Mouse (Mus musculus) stomach, embryonic 14.5 days (tissue): Measurements from ENCODE around the gene Cox6b1. TPM values are rescaled to one million over a fixed set of nuclear protein-coding genes. Genes with fewer than 3 reads are reported as not detected.

ENCODE experiments used
- ATAC-seq: fragments of 200-750 bp; cut with Nextera tagmentation; 2 replicates; pipeline ENCODE4 v1.8.0; 2017; ENCODE audit warnings: low read depth, moderate TSS enrichment; ENCODE audit not compliant: insufficient number of reproducible peaks, insufficient read depth, low FRiP score
- H3K27ac ChIP-seq: fragments of 300-500 bp; sonication (generic); 2 replicates; pipeline ENCODE4 v1.5.1; 2014; ENCODE audit warnings: mild to moderate bottlenecking, low read length, moderate library complexity, mixed read lengths
- H3K27me3 ChIP-seq: fragments of 300-500 bp; sonication (generic); 2 replicates; pipeline ENCODE4 v1.6.1; 2014; ENCODE audit warnings: low read length, control low read depth, mixed read lengths; ENCODE audit not compliant: control insufficient read depth, insufficient read depth
- H3K36me3 ChIP-seq: fragments of 300-500 bp; sonication (generic); 2 replicates; pipeline ENCODE4 v1.6.1; 2014; ENCODE audit warnings: mild to moderate bottlenecking, control low read depth, low read length, moderate library complexity, mixed read lengths; ENCODE audit not compliant: control insufficient read depth, insufficient read depth
- H3K4me1 ChIP-seq: fragments of 300-500 bp; sonication (generic); 2 replicates; pipeline ENCODE4 v1.6.1; 2014; ENCODE audit warnings: low read length, control low read depth, mixed read lengths; ENCODE audit not compliant: control insufficient read depth, insufficient read depth
- H3K4me2 ChIP-seq: fragments of 300-500 bp; sonication (generic); replicated peaks from 2 replicates; pipeline ENCODE4 v1.6.1; 2014; ENCODE audit warnings: low read depth, low read length, control low read depth
- H3K4me3 ChIP-seq: fragments of 300-500 bp; sonication (generic); 2 replicates; pipeline ENCODE4 v1.5.1; 2014; ENCODE audit warnings: low read depth, low read length, control low read depth
- H3K9ac ChIP-seq: fragments of 300-500 bp; sonication (generic); replicated peaks from 2 replicates; pipeline ENCODE4 v1.6.1; 2014; ENCODE audit warnings: low read depth, mild to moderate bottlenecking, control low read depth, low read length, moderate library complexity, mixed read lengths
- H3K9me3 ChIP-seq: fragments of 300-500 bp; sonication (generic); 2 replicates; pipeline ENCODE4 v1.6.1; 2016; ENCODE audit warnings: low read depth, low read length, control low read depth; ENCODE audit not compliant: control insufficient read depth
- WGBS: fragments of 180-500 bp; shearing (Covaris S2); extraction: QIAGEN DNeasy Blood & Tissue Kit; methylation state at CpG from one replicate; pipeline ENCODE4 v1.1.7; 2014; 5-methylcytosine and 5-hydroxymethylcytosine counted together
- polyA plus RNA-seq: library from polyadenylated mRNA; unstranded; fragments of >200 nt; fragmentation: Nextera tagmentation; extraction: Ambion mirVana; gene quantifications from 2 replicates; pipeline ENCODE4 v1.2.1, GENCODE M21; 2014

Cox6b1 gene
- polyA plus RNA-seq, 1 experiment from 2014 or later, result 1,066 TPM

- H3K27ac ChIP-seq, result no peak overlapping the region
- no peak for ATAC-seq
- no peak overlapping the region for H3K4me2 ChIP-seq
- WGBS, result 53% methylated on average over 8 of the region's 8 CpGs
- H3K9ac ChIP-seq, result no peak overlapping the region
- H3K4me3 ChIP-seq, result no peak overlapping the region
- H3K4me1 ChIP-seq, result peaks cover 3% of the 10 kb centered on the region; the same call in 1 of the 2 replicates
- no peaks in the 10 kb centered on the region for H3K36me3 ChIP-seq
- no peaks in the 10 kb centered on the region for H3K9me3 ChIP-seq
- no peaks in the 10 kb centered on the region for H3K27me3 ChIP-seq
Observed at GRCm38 (mm10) chr7:30604424-30604823, 21.5 kb downstream of the Cox6b1 start.

- Histone ChIP-seq H3K9ac (no peak overlapping the region), H3K4me1 (peaks cover 3% of the 10 kb centered on the region; the same call in 1 of the 2 replicates), H3K4me3 (no peak overlapping the region), H3K27me3 (no peaks in the 10 kb centered on the region), H3K27ac (peak overlapping the region; percentile 52), H3K4me2 (no peak overlapping the region), H3K9me3 (no peaks in the 10 kb centered on the region), H3K36me3 (no peaks in the 10 kb centered on the region)
- 10% methylated on average over 3 of the region's 3 CpGs for WGBS
- ATAC-seq, result peak; percentile 53
Observed at GRCm38 (mm10) chr7:30602583-30602982, 23.4 kb downstream of the Cox6b1 start.

DNA sequence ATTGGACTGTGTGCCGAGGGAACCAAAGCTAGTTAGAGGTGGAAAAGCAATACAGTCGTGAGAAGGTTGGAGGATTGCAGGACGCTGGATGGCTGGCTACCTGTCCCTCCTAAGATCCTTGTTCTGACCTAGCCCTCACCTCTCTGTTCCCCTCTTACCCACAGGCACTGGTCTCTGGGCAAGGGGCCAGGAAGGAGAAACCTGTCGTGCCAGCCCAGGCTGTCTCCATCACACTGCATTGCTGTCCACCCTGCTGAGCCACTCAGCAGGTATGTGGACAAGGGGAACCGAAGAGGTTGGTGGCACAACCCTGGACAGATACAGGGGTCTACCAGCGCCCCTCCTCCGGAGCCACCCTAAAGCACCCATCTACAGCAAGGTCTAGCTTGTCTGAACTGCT is 25.3 kb downstream of the Cox6b1 start:
- Histone ChIP-seq H3K36me3 (no peaks in the 10 kb centered on the region), H3K27ac (peak overlapping the region; percentile 55; the same call in 1 of the 2 replicates), H3K4me3 (no peak overlapping the region), H3K27me3 (no peaks in the 10 kb centered on the region), H3K4me2 (no peak overlapping the region), H3K9me3 (no peaks in the 10 kb centered on the region), H3K9ac (no peak overlapping the region), H3K4me1 (peaks cover 3% of the 10 kb centered on the region; the same call in 1 of the 2 replicates)
- ATAC-seq, result no peak
- 62% methylated on average over 7 of the region's 7 CpGs for WGBS

- H3K4me1 ChIP-seq, result peaks cover 3% of the 10 kb centered on the region; the same call in 1 of the 2 replicates
- 0 out of 2 replicates have a peak overlapping the region, but pooled peaks have one; percentile 10 for H3K4me2 ChIP-seq
- H3K27ac ChIP-seq, result peak overlapping the region; percentile 55; the same call in 1 of the 2 replicates
- H3K27me3 ChIP-seq, result no peaks in the 10 kb centered on the region
- H3K36me3 ChIP-seq, result no peaks in the 10 kb centered on the region
- H3K9me3 ChIP-seq, result no peaks in the 10 kb centered on the region
- WGBS, result under 1% methylated on average over 16 of the region's 16 CpGs
- H3K9ac ChIP-seq, result no peak overlapping the region
- ATAC-seq, result peak; percentile 94
- no peak overlapping the region for H3K4me3 ChIP-seq
Observed at GRCm38 (mm10) chr7:30599933-30600353, 26.0 kb downstream of the Cox6b1 start.

- H3K4me2 ChIP-seq, result no peak within 1 kb of the TSS
- no peaks in the 10 kb centered on the region for H3K27me3 ChIP-seq
- no peak for ATAC-seq
- 92% methylated on average over 12 of the region's 12 CpGs for WGBS
- H3K27ac ChIP-seq, result peak within 1 kb of the TSS; percentile 46; the same call in 1 of the 2 replicates
- no peaks in the 10 kb centered on the region for H3K9me3 ChIP-seq
- H3K36me3 ChIP-seq, result no peaks in the 10 kb centered on the region
- H3K4me1 ChIP-seq, result peaks cover 3% of the 10 kb centered on the region; the same call in 1 of the 2 replicates
- no peak within 1 kb of the TSS for H3K9ac ChIP-seq
- no peak within 1 kb of the TSS for H3K4me3 ChIP-seq
Observed at GRCm38 (mm10) chr7:30598786-30599185, 27.2 kb downstream of the Cox6b1 start, which contains the start of gene Zbtb32. Zbtb32 (minus strand) TSS chr7:30598909.

DNA sequence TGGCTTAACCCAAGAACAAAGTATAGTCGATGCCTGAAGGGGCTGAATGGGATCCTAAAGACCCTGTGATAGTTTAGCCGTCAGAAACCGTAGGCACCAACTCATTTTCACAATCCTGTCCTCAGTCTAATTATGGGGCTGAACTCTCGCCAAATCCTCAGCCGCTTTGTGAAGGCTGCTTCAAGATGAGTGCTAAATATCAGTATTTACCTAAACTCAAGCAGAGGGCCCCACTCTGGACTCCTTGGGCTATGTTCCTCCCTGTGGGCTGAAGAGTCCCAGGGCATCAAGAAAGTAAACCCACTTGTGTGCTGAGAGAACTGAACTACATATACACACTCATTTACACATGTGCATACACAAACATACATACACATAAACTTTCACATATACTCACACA is 29.1 kb downstream of the Cox6b1 start:
- no peak for ATAC-seq
- Histone ChIP-seq H3K4me2 (no peak overlapping the region), H3K36me3 (no peaks in the 10 kb centered on the region), H3K4me3 (no peak overlapping the region), H3K27me3 (no peaks in the 10 kb centered on the region), H3K27ac (no peak overlapping the region), H3K4me1 (peaks cover 3% of the 10 kb centered on the region; the same call in 1 of the 2 replicates), H3K9me3 (no peaks in the 10 kb centered on the region), H3K9ac (no peak overlapping the region)
- WGBS, result 64% methylated on average over 5 of the region's 5 CpGs

DNA sequence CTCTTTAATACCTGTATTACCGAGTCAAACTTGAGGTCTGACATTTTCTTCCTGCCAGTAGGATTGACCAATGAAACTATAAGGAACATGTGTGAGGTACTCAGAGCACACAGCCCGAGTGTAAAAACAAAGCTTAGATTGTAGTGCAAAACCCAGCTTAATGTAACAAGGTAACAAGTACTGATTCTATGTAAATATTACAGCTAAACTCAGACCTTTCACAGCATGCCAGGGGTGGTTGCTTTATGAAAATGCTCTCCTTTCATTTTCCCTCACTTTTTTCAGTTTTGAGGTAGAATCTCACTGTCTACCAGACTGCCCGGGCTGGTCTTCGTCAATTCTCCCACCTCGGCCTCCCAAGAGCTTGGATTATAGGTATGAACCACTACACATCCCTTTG is 29.9 kb downstream of the Cox6b1 start:
- Histone ChIP-seq H3K4me3 (no peak overlapping the region), H3K9me3 (no peaks in the 10 kb centered on the region), H3K27me3 (no peaks in the 10 kb centered on the region), H3K27ac (no peak overlapping the region), H3K36me3 (no peaks in the 10 kb centered on the region), H3K4me2 (no peak overlapping the region), H3K9ac (no peak overlapping the region), H3K4me1 (peaks cover 3% of the 10 kb centered on the region; the same call in 1 of the 2 replicates)
- ATAC-seq, result no peak
- WGBS, result 77% methylated on average over 5 of the region's 5 CpGs

DNA sequence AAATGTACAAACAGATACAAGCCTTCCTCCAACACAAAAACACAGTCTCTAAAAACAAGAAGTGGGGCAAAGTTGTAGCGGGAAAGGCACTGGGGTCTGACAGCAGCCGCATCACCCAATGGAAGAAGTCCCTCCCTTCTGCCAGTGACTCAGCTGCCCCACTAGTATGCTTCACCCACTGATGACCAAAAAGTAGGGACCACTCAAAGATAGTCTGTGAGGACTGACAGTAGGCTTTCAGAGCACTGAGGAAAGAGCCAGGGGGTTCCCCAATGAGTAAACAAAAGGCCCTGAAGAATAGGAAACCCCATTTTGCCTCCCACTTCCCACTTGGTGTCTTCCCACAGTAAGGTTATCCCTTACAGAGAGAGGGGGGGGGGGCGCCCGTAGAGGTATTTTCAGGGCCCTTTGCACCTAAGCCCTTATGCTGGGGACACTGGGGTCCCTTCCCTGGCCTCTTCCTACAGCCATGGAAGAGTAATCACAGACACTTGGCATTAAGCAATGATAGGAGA is 31.4 kb downstream of the Cox6b1 start:
- no peak for ATAC-seq
- H3K4me2 ChIP-seq, result no peak overlapping the region
- no peak overlapping the region for H3K4me3 ChIP-seq
- H3K9ac ChIP-seq, result no peak overlapping the region
- no peaks in the 10 kb centered on the region for H3K9me3 ChIP-seq
- H3K4me1 ChIP-seq, result peaks cover 5% of the 10 kb centered on the region; the same call in 1 of the 2 replicates
- WGBS, result 68% methylated on average over 4 of the region's 4 CpGs
- no peak overlapping the region for H3K27ac ChIP-seq
- no peaks in the 10 kb centered on the region for H3K27me3 ChIP-seq
- no peaks in the 10 kb centered on the region for H3K36me3 ChIP-seq
